Mouse (Mus musculus) mouse trophoblast stem cell (cell line): ENCODE results near the gene Gmds.

Source experiments
- in situ Hi-C, 2 experiments: fragments of 300-500 bp; cut with MseI, MboI; formaldehyde crosslinking; loops; 2 replicates in 1 of 2; 3 replicates in 1 of 2; pipeline ENCODE4 v1.15.1; 2025

Gene Gmds

GRCm38 (mm10) chr13:31797346-31797745 is 541.2 kb downstream of the Gmds start:
- in situ Hi-C loops, result loop anchor here (5.0 to 25.0 kb wide), 5 partner anchors 417 to 617 kb away; no protein-coding TSS in a partner anchor

GRCm38 (mm10) chr13:31793163-31793562 is 545.4 kb downstream of the Gmds start:
- in situ Hi-C loops, result loop anchor here (10.0 to 25.0 kb wide), 4 partner anchors 422 to 622 kb away; no protein-coding TSS in a partner anchor

GRCm38 (mm10) chr13:31792480-31793132 is 545.9 kb downstream of the Gmds start:
- in situ Hi-C loops, result loop anchor here (10.0 to 25.0 kb wide), 4 partner anchors 422 to 622 kb away; no protein-coding TSS in a partner anchor

GRCm38 (mm10) chr13:31784757-31785156 is 553.8 kb downstream of the Gmds start:
- in situ Hi-C loops, result loop anchor here in 1 of 2 experiments (25.0 kb wide), 2 partner anchors 503 to 628 kb away; no protein-coding TSS in a partner anchor

GRCm38 (mm10) chr13:31782063-31782462 is 556.5 kb downstream of the Gmds start:
- in situ Hi-C loops, result loop anchor here in 1 of 2 experiments (25.0 kb wide), 2 partner anchors 505 to 630 kb away; no protein-coding TSS in a partner anchor

DNA sequence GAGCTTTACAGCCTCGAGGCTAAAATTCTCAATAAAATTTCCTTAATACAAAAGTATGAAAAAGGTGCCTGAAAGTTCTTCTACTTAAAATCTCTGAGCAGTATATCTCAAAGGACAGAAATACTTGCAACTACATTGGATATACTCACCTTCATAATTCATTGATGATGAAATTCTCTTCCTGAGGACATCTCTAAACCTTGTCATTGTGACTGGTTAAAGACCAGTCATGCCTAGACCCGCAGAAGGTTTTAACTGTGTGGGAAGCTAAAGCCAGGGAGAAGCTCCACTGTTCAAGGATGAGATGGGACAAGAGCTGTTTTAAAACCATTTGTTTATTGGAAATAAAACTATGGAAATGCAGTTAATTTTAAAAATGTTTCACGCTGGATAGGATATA is 558.2 kb downstream of the Gmds start:
- in situ Hi-C loops, result loop anchor here in 1 of 2 experiments (25.0 kb wide), 2 partner anchors 507 to 632 kb away; no protein-coding TSS in a partner anchor

- in situ Hi-C loops, result loop anchor here in 1 of 2 experiments (25.0 kb wide), 2 partner anchors 508 to 633 kb away; no protein-coding TSS in a partner anchor
These were observed 559.1 kb downstream of the Gmds start for GRCm38 (mm10) chr13:31779281-31779981.

DNA sequence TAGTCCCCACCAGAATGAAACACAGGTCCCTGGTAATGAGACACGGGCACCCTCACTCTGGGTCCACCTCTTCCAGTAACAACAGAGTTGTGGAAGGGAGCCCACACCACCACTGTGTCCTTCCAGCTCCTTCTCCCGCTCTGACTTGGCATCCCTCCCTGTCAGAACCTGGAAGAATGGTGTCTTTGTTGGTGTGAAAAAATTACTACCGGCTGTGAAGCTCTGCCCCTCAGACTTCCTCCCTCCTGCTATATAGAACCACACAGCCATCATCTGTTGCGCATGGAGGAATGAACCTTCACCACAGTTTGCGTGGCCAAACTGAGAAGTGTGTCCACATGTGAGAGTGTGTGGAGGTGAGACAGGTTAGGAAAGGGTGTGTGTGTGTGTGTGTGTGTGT is 562.8 kb downstream of the Gmds start:
- in situ Hi-C loops, result loop anchor here in 1 of 2 experiments (25.0 kb wide), 2 partner anchors 512 to 637 kb away; no protein-coding TSS in a partner anchor

- in situ Hi-C loops, result no loop called here
These were observed 565.7 kb downstream of the Gmds start for GRCm38 (mm10) chr13:31772882-31773281.
